Mouse (Mus musculus): ENCODE measurements at regions not wholly inside any gene's neighbourhood (a gene's known extent, or its start where the extent isn't known, plus 50 kb on each side); places are given as distances from the start of the nearest gene placed in this dataset.

DNA sequence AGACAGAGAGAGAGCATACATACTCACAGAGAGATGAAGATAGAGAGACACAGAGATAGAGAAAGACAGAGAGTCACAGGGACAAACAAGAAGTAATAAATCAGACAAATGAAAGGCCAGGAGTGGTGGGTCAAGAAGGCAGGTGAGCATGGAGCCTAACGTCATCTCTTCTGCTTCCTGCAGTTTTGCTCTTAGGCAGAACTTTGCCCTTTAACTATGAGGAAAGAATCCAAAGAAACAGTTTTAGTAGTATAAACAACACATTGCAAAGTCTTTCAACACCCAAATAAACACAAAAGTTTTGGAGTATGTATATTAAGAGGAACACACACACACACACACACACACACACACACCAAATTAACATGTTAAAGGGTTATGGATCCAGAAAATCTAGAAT is 225.8 kb downstream of the Tgfb2 start:
- Histone ChIP-seq H3K36me3 (ENCODE audit: insufficient read depth) (no peaks in the 10 kb centered on the region), H3K9me3 (ENCODE audit: low read depth, low read length) (no peaks in the 10 kb centered on the region), H3K4me3 (ENCODE audit: low read depth, low read length) (no peak overlapping the region), H3K27ac (ENCODE audit: low read depth) (no peak overlapping the region), H3K4me1 (ENCODE audit: insufficient read depth) (no peaks in the 10 kb centered on the region; the same call in 1 of the 2 replicates), H3K4me2 (no peak overlapping the region), H3K27me3 (ENCODE audit: insufficient read depth, low read length) (no peaks in the 10 kb centered on the region), H3K9ac (no peak overlapping the region)
- no peak for DNase-seq
- no peak for TF ChIP-seq CTCF (IDR thresholded peaks at IDR 0.05; ENCODE audit: low read depth)
- 52% methylated on average over 1 of the region's 1 CpGs for WGBS
- ATAC-seq (ENCODE audit: insufficient read depth): no peak

DNA sequence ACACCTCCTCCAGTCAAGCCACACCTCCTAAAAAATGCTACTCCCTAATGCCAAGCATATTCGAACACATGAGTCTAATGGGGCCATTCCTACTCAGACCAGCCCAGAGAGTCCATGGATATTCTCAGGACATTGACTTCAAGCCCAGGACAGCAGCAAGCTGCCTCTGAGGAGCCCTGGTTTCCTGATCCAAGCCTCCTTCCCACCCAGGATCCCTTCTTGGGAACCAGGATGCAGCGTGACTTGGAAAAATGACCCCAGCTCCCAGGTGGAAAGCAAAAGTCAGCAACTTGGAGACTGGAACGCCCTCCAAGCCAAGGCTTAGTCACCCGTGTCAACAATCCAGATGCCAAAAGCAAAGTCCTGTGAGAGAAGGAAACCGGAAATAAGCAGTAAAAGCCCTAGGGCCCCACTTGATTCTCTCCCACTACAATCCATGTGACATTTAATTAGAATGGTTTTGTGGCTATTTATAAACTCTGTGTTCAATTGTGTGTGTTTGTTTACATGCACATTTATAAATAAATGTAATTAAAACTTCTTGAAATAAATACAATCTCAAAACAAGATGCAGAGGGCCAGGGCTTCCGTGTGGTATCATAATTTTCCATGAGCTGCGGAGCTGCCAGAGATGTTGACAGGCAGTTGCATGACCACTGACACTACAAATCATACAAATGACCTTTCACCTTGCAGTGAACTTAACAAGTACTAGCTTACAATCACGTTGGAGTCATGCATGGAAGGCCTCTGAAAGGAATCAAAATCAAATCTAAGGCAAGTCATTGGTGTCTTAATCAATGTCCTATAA is 227.2 kb downstream of the Tgfb2 start:
- Histone ChIP-seq H3K4me3 (ENCODE audit: low read depth, low read length) (no peak overlapping the region), H3K9ac (no peak overlapping the region), H3K27ac (ENCODE audit: low read depth) (no peak overlapping the region), H3K4me1 (ENCODE audit: insufficient read depth) (no peaks in the 10 kb centered on the region; the same call in 1 of the 2 replicates), H3K9me3 (ENCODE audit: low read depth, low read length) (no peaks in the 10 kb centered on the region), H3K27me3 (ENCODE audit: insufficient read depth, low read length) (no peaks in the 10 kb centered on the region), H3K4me2 (no peak overlapping the region), H3K36me3 (ENCODE audit: insufficient read depth) (no peaks in the 10 kb centered on the region)
- no peak for ATAC-seq (ENCODE audit: insufficient read depth)
- 69% methylated on average over 8 of the region's 8 CpGs for WGBS
- TF ChIP-seq CTCF (IDR thresholded peaks at IDR 0.05; ENCODE audit: low read depth): no peak
- no peak for DNase-seq

DNA sequence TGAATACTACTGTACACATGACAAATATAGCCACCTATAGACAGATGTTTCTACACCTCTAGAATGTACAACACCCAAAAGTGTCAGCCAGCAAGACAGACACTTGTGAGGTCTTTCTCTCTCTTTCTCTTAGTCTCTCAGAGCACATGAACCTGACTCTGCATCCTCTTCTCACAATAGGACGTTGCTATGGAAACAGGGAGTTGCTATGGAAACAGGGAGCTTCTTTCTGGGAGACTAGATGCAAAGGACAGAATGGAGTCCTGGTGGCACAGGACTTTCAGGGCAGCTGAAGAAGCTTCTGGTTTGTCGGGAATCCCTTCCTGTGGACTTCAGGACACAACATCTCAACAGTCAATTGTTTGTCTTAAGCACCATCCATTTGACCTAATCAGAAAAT is 230.9 kb downstream of the Tgfb2 start:
- no peak for TF ChIP-seq CTCF (IDR thresholded peaks at IDR 0.05; ENCODE audit: low read depth)
- Histone ChIP-seq H3K27me3 (ENCODE audit: insufficient read depth, low read length) (no peaks in the 10 kb centered on the region), H3K9me3 (ENCODE audit: low read depth, low read length) (no peaks in the 10 kb centered on the region), H3K4me1 (ENCODE audit: insufficient read depth) (no peaks in the 10 kb centered on the region), H3K4me2 (no peak overlapping the region), H3K4me3 (ENCODE audit: low read depth, low read length) (no peak overlapping the region), H3K27ac (ENCODE audit: low read depth) (no peak overlapping the region), H3K36me3 (ENCODE audit: insufficient read depth) (no peaks in the 10 kb centered on the region), H3K9ac (no peak overlapping the region)
- DNase-seq (peak; percentile 60), ATAC-seq (ENCODE audit: insufficient read depth) (no peak)
- 58% methylated on average over 2 of the region's 2 CpGs for WGBS

DNA sequence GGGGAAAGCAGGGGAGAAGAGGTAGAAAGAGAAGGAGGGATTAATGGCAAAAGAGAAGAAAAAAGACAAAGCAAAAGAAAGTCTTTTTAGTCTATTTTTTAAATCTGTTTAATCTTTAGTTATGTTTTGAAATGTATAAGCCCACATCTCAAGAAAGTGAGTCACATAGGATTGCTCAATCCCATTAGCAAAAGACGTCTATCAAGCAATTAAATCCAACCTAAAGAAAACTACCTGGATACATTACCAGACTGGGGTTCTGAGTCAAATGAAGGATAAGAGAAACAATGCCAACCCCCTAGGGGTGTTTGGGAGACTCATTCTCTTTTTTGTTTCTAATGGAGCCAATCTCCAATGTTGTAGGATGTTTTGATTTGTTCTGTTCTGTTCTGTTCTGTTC is 231.4 kb downstream of the Tgfb2 start:
- 76% methylated on average over 1 of the region's 1 CpGs for WGBS
- ATAC-seq (ENCODE audit: insufficient read depth): no peak

DNA sequence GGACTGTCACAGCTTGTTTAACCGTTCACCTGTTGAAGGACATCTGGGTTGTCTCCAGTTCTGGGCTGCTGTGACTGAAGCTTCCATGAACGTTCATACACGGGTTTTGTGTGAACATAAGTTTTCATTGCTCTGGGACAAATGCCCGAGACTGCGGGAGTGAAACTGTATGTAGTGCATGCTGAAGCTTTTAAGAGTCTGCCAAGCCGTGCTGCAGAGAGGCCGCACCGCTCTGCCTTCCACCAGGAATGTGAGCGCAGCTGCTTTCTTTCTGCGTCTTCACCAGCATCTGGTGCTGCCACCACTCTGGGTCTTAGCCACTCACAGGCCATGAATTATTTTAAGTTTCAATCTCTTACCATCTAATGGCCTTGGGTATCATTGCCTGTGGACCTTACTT is 232.8 kb downstream of the Tgfb2 start:
- WGBS: 61% methylated on average over 10 of the region's 10 CpGs
- Histone ChIP-seq H3K9me3 (ENCODE audit: low read depth, low read length) (no peaks in the 10 kb centered on the region), H3K4me1 (ENCODE audit: insufficient read depth) (no peaks in the 10 kb centered on the region), H3K27me3 (ENCODE audit: insufficient read depth, low read length) (no peaks in the 10 kb centered on the region), H3K4me2 (no peak overlapping the region), H3K36me3 (ENCODE audit: insufficient read depth) (no peaks in the 10 kb centered on the region), H3K9ac (no peak overlapping the region), H3K27ac (ENCODE audit: low read depth) (no peak overlapping the region), H3K4me3 (ENCODE audit: low read depth, low read length) (no peak overlapping the region)
- DNase-seq (peak; percentile 68), ATAC-seq (ENCODE audit: insufficient read depth) (peak; percentile 66; the same call in 1 of the 2 replicates)
- TF ChIP-seq CTCF (IDR thresholded peaks at IDR 0.05; ENCODE audit: low read depth): no peak

More for the DNA sequence above, 231.4 kb downstream of the Tgfb2 start:
- H3K27me3 ChIP-seq (ENCODE audit: insufficient read depth, low read length): no peaks in the 10 kb centered on the region
- DNase-seq: no peak
- no peak overlapping the region for H3K9ac ChIP-seq
- H3K4me3 ChIP-seq (ENCODE audit: low read depth, low read length): no peak overlapping the region
- no peaks in the 10 kb centered on the region for H3K36me3 ChIP-seq (ENCODE audit: insufficient read depth)
- no peak overlapping the region for H3K4me2 ChIP-seq
- no peak overlapping the region for H3K27ac ChIP-seq (ENCODE audit: low read depth)
- no peak for TF ChIP-seq CTCF (IDR thresholded peaks at IDR 0.05; ENCODE audit: low read depth)
- no peaks in the 10 kb centered on the region for H3K9me3 ChIP-seq (ENCODE audit: low read depth, low read length)
- no peaks in the 10 kb centered on the region for H3K4me1 ChIP-seq (ENCODE audit: insufficient read depth)

DNA sequence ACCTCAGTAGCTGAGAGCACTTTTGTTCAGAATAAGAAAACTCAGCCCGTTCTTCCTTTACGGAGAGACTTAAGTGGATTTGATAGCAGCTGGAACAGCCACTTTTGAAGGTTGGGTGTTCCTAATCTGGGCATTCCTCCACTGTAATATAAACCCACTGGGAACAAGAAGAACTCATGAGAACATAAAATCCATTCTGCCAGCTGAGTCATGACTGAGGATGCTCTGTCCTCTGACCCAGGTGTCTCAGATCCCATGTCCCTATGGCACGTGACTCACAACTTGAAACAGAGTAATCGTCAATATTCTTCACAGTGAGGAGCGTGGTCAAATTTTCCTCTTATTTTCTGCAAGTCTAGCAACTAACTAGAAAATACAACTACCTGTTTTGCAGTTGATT is 240.3 kb downstream of the Tgfb2 start:
- Histone ChIP-seq H3K27ac (ENCODE audit: low read depth) (no peak overlapping the region), H3K4me2 (no peak overlapping the region), H3K9ac (no peak overlapping the region), H3K9me3 (ENCODE audit: low read depth, low read length) (no peaks in the 10 kb centered on the region), H3K27me3 (ENCODE audit: insufficient read depth, low read length) (no peaks in the 10 kb centered on the region), H3K36me3 (ENCODE audit: insufficient read depth) (no peaks in the 10 kb centered on the region), H3K4me1 (ENCODE audit: insufficient read depth) (no peaks in the 10 kb centered on the region), H3K4me3 (ENCODE audit: low read depth, low read length) (no peak overlapping the region)
- TF ChIP-seq CTCF (IDR thresholded peaks at IDR 0.05; ENCODE audit: low read depth): no peak
- no peak for ATAC-seq (ENCODE audit: insufficient read depth)
- no peak for DNase-seq
- WGBS: 86% methylated on average over 5 of the region's 5 CpGs

DNA sequence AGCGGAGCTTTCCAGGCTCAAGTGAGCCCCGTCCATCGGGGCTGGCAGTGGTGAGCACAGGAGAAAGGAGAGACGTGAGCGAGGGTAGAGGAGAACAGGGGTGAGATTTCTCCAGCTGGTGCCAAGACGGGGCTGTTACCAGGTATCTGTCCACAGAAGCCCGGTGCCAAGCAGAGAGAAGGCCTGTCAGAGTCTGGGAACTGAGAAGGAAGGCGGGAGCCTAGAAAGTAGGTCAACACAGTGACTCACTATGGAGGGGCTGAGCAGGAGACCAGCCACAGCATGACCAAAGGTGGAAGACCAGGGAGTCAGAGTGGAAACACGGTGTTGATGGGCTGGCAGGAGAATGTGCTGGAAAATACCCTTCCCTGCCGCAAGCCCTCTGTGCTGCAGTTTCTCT is 245.0 kb downstream of the Tgfb2 start:
- H3K4me3 ChIP-seq (ENCODE audit: low read depth, low read length): no peak overlapping the region
- DNase-seq (no peak), ATAC-seq (ENCODE audit: insufficient read depth) (no peak)
- H3K27me3 ChIP-seq (ENCODE audit: insufficient read depth, low read length): no peaks in the 10 kb centered on the region
- H3K36me3 ChIP-seq (ENCODE audit: insufficient read depth): no peaks in the 10 kb centered on the region
- no peak for TF ChIP-seq CTCF (IDR thresholded peaks at IDR 0.05; ENCODE audit: low read depth)
- H3K9me3 ChIP-seq (ENCODE audit: low read depth, low read length): no peaks in the 10 kb centered on the region; the same call in 1 of the 2 replicates
- no peak overlapping the region for H3K27ac ChIP-seq (ENCODE audit: low read depth)
- no peak overlapping the region for H3K9ac ChIP-seq
- no peaks in the 10 kb centered on the region for H3K4me1 ChIP-seq (ENCODE audit: insufficient read depth)
- no peak overlapping the region for H3K4me2 ChIP-seq
- WGBS: 75% methylated on average over 10 of the region's 10 CpGs

Data from lung, embryonic 14.5 days (tissue).